In genomic region chr12:71830139-71830538, GRCm38 (mm10) we compare ENCODE assay signal across 8 mouse cellular contexts. TPM values are rescaled to one million over a fixed set of nuclear protein-coding genes. Genes with fewer than 3 reads are reported as not detected.
DNase-seq lines count a peak whose midpoint lies in the region; ATAC-seq and TF ChIP-seq lines count a peak whose summit lies in the region.

No protein-coding gene starts in this region.

- H3K4me1 ChIP-seq in CH12.LX (ENCODE audit: control insufficient read depth in 1 of 2, insufficient read depth in 2 of 2) = peaks cover 5 to 35% of the 10 kb centered on the region in 2 experiments; a peak in 3 of 4 replicates
- H3K4me1 ChIP-seq in forebrain, embryonic 11.5 days (replicated peaks; ENCODE audit: control insufficient read depth, insufficient read depth, low read length) = peaks cover 6% of the 10 kb centered on the region; the same call in 1 of the 2 replicates
- H3K4me1 ChIP-seq in liver, embryonic 13.5 days (replicated peaks) = peaks cover 44% of the 10 kb centered on the region

- peak overlapping the region; percentile 94 for H3K4me3 ChIP-seq in gastrocnemius, adult 2 months
- H3K4me3 ChIP-seq in CH12.LX (replicated peaks in 1 of 3; ENCODE audit: low read depth in 2 of 3, low read length in 2 of 3, poor library complexity in 1 of 3) = peak overlapping the region; percentile 65 to 82 (median 66)
- H3K4me3 ChIP-seq in forebrain, embryonic 11.5 days (ENCODE audit: low read depth, low read length) = peak overlapping the region; percentile 85
- H3K4me3 ChIP-seq in liver, embryonic 13.5 days (replicated peaks) = peak overlapping the region; percentile 91

- in situ Hi-C loops in CH12.LX (cut with MboI; ENCODE audit: low pct_ligation_motif_present, low pct_unique_long_range_greater_than_20kb, low sequenced_read_pairs) = no loop called here

- no peak for TF ChIP-seq RAD21 in CH12.LX (IDR thresholded peaks at IDR 0.05; ENCODE audit: low read depth, low read length)

- peak overlapping the region; percentile 90 for H3K27ac ChIP-seq in gastrocnemius, adult 2 months
- H3K27ac ChIP-seq in CH12.LX (ENCODE audit: insufficient read depth, low read depth) = no peak overlapping the region
- H3K27ac ChIP-seq in forebrain, embryonic 11.5 days (ENCODE audit: low read depth, low read length) = no peak overlapping the region
- H3K27ac ChIP-seq in liver, embryonic 13.5 days = peak overlapping the region; percentile 90

- TF ChIP-seq EP300 in CH12.LX (IDR thresholded peaks at IDR 0.05; ENCODE audit: low read length) = no peak

- H3K79me2 ChIP-seq in CH12.LX (replicated peaks; ENCODE audit: control insufficient read depth, extremely low read depth, insufficient read depth, poor library complexity, severe bottlenecking) = peaks cover 12% of the 10 kb centered on the region; the same call in 1 of the 2 replicates

- H3K27me3 ChIP-seq in CH12.LX (replicated peaks) = peaks cover 6% of the 10 kb centered on the region
- no peaks in the 10 kb centered on the region for H3K27me3 ChIP-seq in forebrain, embryonic 11.5 days (ENCODE audit: control insufficient read depth, insufficient read depth, low read length)
- no peaks in the 10 kb centered on the region for H3K27me3 ChIP-seq in liver, embryonic 13.5 days

- no peak for TF ChIP-seq CTCF in gastrocnemius, adult 2 months (IDR thresholded peaks at IDR 0.05)
- TF ChIP-seq CTCF in CH12.LX (conservative IDR thresholded peaks at IDR 0.05 in 1 of 2, IDR thresholded peaks at IDR 0.05 in 1 of 2; ENCODE audit: low read depth in 2 of 2, low read length in 2 of 2) = no peak

- 18% methylated on average over 10 of the region's 10 CpGs for WGBS in forebrain, embryonic 11.5 days
- 3% methylated on average over 10 of the region's 10 CpGs for WGBS in liver, embryonic 13.5 days (ENCODE audit: insufficient replicate concordance)

- dilution Hi-C loops in CH12.LX (cut with MboI; ENCODE audit: extremely low pct_ligation_motif_present, extremely low pct_unique_long_range_greater_than_20kb, low sequenced_read_pairs) = no loop called here

- DNase-seq in gastrocnemius, adult 2 months = no peak
- no peak for DNase-seq in gastrocnemius, postnatal 4 days (ENCODE audit: low spot score in 2 of 2)
- DNase-seq in CH12.LX (ENCODE audit: extremely low read depth) = peak; percentile 15
- DNase-seq in forebrain, embryonic 11.5 days (ENCODE audit: low spot score) = no peak
- DNase-seq in liver, embryonic 13.5 days = peak; percentile 57
- no peak for DNase-seq in adrenal gland, postnatal 4 days (ENCODE audit: low spot score in 2 of 2)
- DNase-seq in gastrocnemius, postnatal 25 days = no peak
- DNase-seq in kidney, postnatal 10 days = no peak

- H3K36me3 ChIP-seq in CH12.LX (replicated peaks in 1 of 2; ENCODE audit: control insufficient read depth in 1 of 2, insufficient read depth in 1 of 2, low read length in 1 of 2) = peaks cover 0 to 7% of the 10 kb centered on the region in 2 experiments
- H3K36me3 ChIP-seq in forebrain, embryonic 11.5 days (ENCODE audit: control insufficient read depth, insufficient read depth, low read length) = no peaks in the 10 kb centered on the region
- H3K36me3 ChIP-seq in liver, embryonic 13.5 days = no peaks in the 10 kb centered on the region

- peak overlapping the region; percentile 100 for H3K4me2 ChIP-seq in CH12.LX (ENCODE audit: insufficient read depth, low read depth, poor library complexity, severe bottlenecking)
- H3K4me2 ChIP-seq in forebrain, embryonic 11.5 days (ENCODE audit: low read depth, low read length, severe bottlenecking) = peak overlapping the region; percentile 70
- peak overlapping the region; percentile 96 for H3K4me2 ChIP-seq in liver, embryonic 13.5 days

- intact Hi-C loops in gastrocnemius, adult 2 months (cut with DNase I) = loop anchor here (2.0 to 5.0 kb wide), 4 partner anchors 57 to 217 kb away; no protein-coding TSS in a partner anchor

- H3K9me3 ChIP-seq in CH12.LX (replicated peaks; ENCODE audit: low read length) = no peaks in the 10 kb centered on the region
- no peaks in the 10 kb centered on the region for H3K9me3 ChIP-seq in forebrain, embryonic 11.5 days (ENCODE audit: control insufficient read depth, low read length)
- H3K9me3 ChIP-seq in liver, embryonic 13.5 days (replicated peaks) = no peaks in the 10 kb centered on the region

- no peak for ATAC-seq in forebrain, embryonic 11.5 days (replicated peaks; ENCODE audit: low FRiP score)
- ATAC-seq in liver, embryonic 13.5 days (ENCODE audit: low read depth) = no peak

- peak overlapping the region; percentile 76 for H3K9ac ChIP-seq in CH12.LX (ENCODE audit: insufficient read depth, low read depth)
- H3K9ac ChIP-seq in forebrain, embryonic 11.5 days (ENCODE audit: low read length) = peak overlapping the region; percentile 66
- peak overlapping the region; percentile 87 for H3K9ac ChIP-seq in liver, embryonic 13.5 days

- TF ChIP-seq POLR2A in CH12.LX (IDR thresholded peaks at IDR 0.05; ENCODE audit: low read depth, low read length) = no peak

TF ChIP-seq in CH12.LX, 34 proteins besides CTCF, POLR2A, EP300 and RAD21:
- no peak for TF ChIP-seq JUN (IDR thresholded peaks at IDR 0.05; ENCODE audit: insufficient read depth, low read depth, low read length)
- no peak for TF ChIP-seq ZKSCAN1 (IDR thresholded peaks at IDR 0.05; ENCODE audit: borderline replicate concordance, low read depth, low read length)
- TF ChIP-seq GABPA (IDR thresholded peaks at IDR 0.05; ENCODE audit: insufficient replicate concordance, low read depth, low read length) = no peak
- no peak for TF ChIP-seq ZNF384 (IDR thresholded peaks at IDR 0.05; ENCODE audit: low read depth, low read length)
- TF ChIP-seq CHD1 (IDR thresholded peaks at IDR 0.05; ENCODE audit: low read depth, low read length) = no peak; the same call in 1 of the 2 replicates
- TF ChIP-seq MXI1 (IDR thresholded peaks at IDR 0.05; ENCODE audit: low read depth, low read length) = no peak
- no peak for TF ChIP-seq ZC3H11A (IDR thresholded peaks at IDR 0.05; ENCODE audit: low read depth, low read length)
- no peak for TF ChIP-seq NELFE (IDR thresholded peaks at IDR 0.05; ENCODE audit: low read depth, low read length)
- TF ChIP-seq SMC3 (IDR thresholded peaks at IDR 0.05; ENCODE audit: low read depth, low read length) = no peak
- TF ChIP-seq KAT2A (IDR thresholded peaks at IDR 0.05; ENCODE audit: insufficient replicate concordance, low read length) = no peak
- TF ChIP-seq PAX5 (IDR thresholded peaks at IDR 0.05; ENCODE audit: low read length) = no peak
- no peak for TF ChIP-seq USF1 (IDR thresholded peaks at IDR 0.05; ENCODE audit: low read depth, low read length)
- no peak for TF ChIP-seq MAFK (IDR thresholded peaks at IDR 0.05; ENCODE audit: insufficient replicate concordance, low read length)
- no peak for TF ChIP-seq ETS1 (conservative IDR thresholded peaks at IDR 0.05; ENCODE audit: low read depth, low read length)
- no peak for TF ChIP-seq USF2 (conservative IDR thresholded peaks at IDR 0.05; ENCODE audit: low read depth, low read length)
- no peak for TF ChIP-seq IRF4 (IDR thresholded peaks at IDR 0.05; ENCODE audit: low read depth, low read length)
- no peak for TF ChIP-seq MAX (IDR thresholded peaks at IDR 0.05; ENCODE audit: low read length)
- no peak for TF ChIP-seq UBTF (IDR thresholded peaks at IDR 0.05; ENCODE audit: low read depth, low read length)
- TF ChIP-seq ELF1 (IDR thresholded peaks at IDR 0.05; ENCODE audit: low read depth, low read length) = no peak

RNA-seq across cellular contexts. Expression of gene Daam1, which starts 0.7 kb away (rescaled TPM):
- total RNA-seq in gastrocnemius, adult 2 months (2021) = 10 to 100 TPM in 1 of 2 experiments, 1 to 10 TPM in 1; 8.0 to 12.8 TPM
- 10 to 100 TPM; 28.8 to 34.6 TPM for total RNA-seq in gastrocnemius, postnatal 4 days (2021)
- 7.6 and 10.7 TPM in 2 replicates for total RNA-seq in CH12.LX (2012; rRNA removed)
- 23.6 and 26.5 TPM in 2 replicates for total RNA-seq in CH12.LX (2014; rRNA removed)
- 23.2 and 27.9 TPM in 2 replicates for polyA plus RNA-seq in CH12.LX (2012; ENCODE audit: insufficient read length, low read depth)
- 16.8 and 17.7 TPM in 2 replicates for polyA plus RNA-seq in forebrain, embryonic 11.5 days (2014; fragmentation: Nextera tagmentation; extraction: Ambion mirVana)
- polyA plus RNA-seq in liver, embryonic 13.5 days (2015; fragmentation: Nextera tagmentation; extraction: Ambion mirVana) = 8.8 and 11.1 TPM in 2 replicates
- total RNA-seq in adrenal gland, postnatal 4 days (2021) = 10 to 100 TPM; 30.5 to 31.4 TPM
- total RNA-seq in gastrocnemius, postnatal 25 days (2021) = 10 to 100 TPM; 10.4 to 13.8 TPM

Comparison
In these comparisons a context has a peak if more than half of its experiments do, and no peak if none do; other contexts are left out.
1. DNase-seq: peak in CH12.LX (single experiment) and liver, embryonic 13.5 days (single experiment); none in gastrocnemius, adult 2 months (single experiment), gastrocnemius, postnatal 4 days (0 of 2), forebrain, embryonic 11.5 days (single experiment), adrenal gland, postnatal 4 days (0 of 2), gastrocnemius, postnatal 25 days (single experiment) and kidney, postnatal 10 days (single experiment).
2. H3K27ac ChIP-seq: peak in gastrocnemius, adult 2 months (single experiment) and liver, embryonic 13.5 days (single experiment); none in CH12.LX (single experiment) and forebrain, embryonic 11.5 days (single experiment).
3. Peak in every context shown above with its lines, with median percentiles within 50 percentile points of each other: H3K4me3 ChIP-seq, H3K4me2 ChIP-seq and H3K9ac ChIP-seq.